ENCODE assay signal across 10 mouse cellular contexts in the genomic region with DNA sequence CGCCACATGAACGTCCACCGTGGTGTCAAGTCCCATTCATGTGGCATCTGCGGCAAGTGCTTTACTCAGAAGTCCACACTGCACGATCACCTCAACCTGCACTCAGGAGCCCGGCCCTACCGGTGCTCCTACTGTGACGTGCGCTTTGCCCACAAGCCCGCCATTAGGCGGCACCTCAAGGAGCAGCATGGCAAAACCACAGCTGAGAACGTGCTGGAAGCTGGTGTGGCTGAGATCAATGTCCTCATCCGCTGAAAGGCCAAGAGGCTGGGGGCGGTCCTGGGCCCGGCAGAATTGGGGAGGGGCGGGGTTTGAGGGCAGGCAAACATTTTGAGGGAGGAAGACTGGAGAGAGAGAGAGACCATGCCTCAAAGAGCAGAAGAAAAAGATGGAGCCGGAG. TPM values are rescaled to one million over a fixed set of nuclear protein-coding genes. Genes with fewer than 3 reads are reported as not detected.
DNase-seq lines count a peak whose midpoint lies in the region; ATAC-seq and TF ChIP-seq lines count a peak whose summit lies in the region.
"Had no signal": no experiment of that assay in that cellular context is flagged by ENCODE, and none has a peak within 500 bp of the region (broad histone marks: within the 10 kb centered on the region; RNA-seq: fewer than 3 reads in every experiment).

No protein-coding gene starts in this region.

- peaks cover 28% of the 10 kb centered on the region for H3K4me1 ChIP-seq in liver, postnatal 0 days (ENCODE audit: insufficient read depth)
- peaks cover 54% of the 10 kb centered on the region for H3K4me1 ChIP-seq in neural tube, embryonic 13.5 days (replicated peaks)

- no peaks in the 10 kb centered on the region for H3K27me3 ChIP-seq in liver, postnatal 0 days (ENCODE audit: insufficient read depth, low read length)
- H3K27me3 ChIP-seq in neural tube, embryonic 13.5 days, result no peaks in the 10 kb centered on the region

- no peak overlapping the region for H3K27ac ChIP-seq in liver, postnatal 0 days (ENCODE audit: low read depth)
- H3K27ac ChIP-seq in neural tube, embryonic 13.5 days (replicated peaks), result no peak overlapping the region

- H3K4me2 ChIP-seq in liver, postnatal 0 days (ENCODE audit: low read depth, low read length), result no peak overlapping the region
- peak overlapping the region; percentile 94 for H3K4me2 ChIP-seq in neural tube, embryonic 13.5 days

- no peak for TF ChIP-seq EP300 in liver, postnatal 0 days (IDR thresholded peaks at IDR 0.05; ENCODE audit: low read depth)

- no peaks in the 10 kb centered on the region; the same call in 1 of the 2 replicates for H3K9me3 ChIP-seq in liver, postnatal 0 days (ENCODE audit: low read length)
- H3K9me3 ChIP-seq in neural tube, embryonic 13.5 days, result no peaks in the 10 kb centered on the region

- WGBS in liver, postnatal 0 days (ENCODE audit: insufficient replicate concordance), result 72% methylated on average over 17 of the region's 17 CpGs
- 84% methylated on average over 17 of the region's 17 CpGs for WGBS in neural tube, embryonic 13.5 days

- no peaks in the 10 kb centered on the region for H3K36me3 ChIP-seq in liver, postnatal 0 days (replicated peaks; ENCODE audit: insufficient read depth, low read length)
- peaks cover 15% of the 10 kb centered on the region for H3K36me3 ChIP-seq in neural tube, embryonic 13.5 days

- TF ChIP-seq CTCF in liver, postnatal 0 days (IDR thresholded peaks at IDR 0.05; ENCODE audit: low read depth), result no peak

- H3K4me3 ChIP-seq in liver, postnatal 0 days (ENCODE audit: low read depth, low read length), result no peak overlapping the region
- peak overlapping the region; percentile 80 for H3K4me3 ChIP-seq in neural tube, embryonic 13.5 days

- ATAC-seq in liver, postnatal 0 days, result no peak
- ATAC-seq in activated CD4-positive, CD25-positive, alpha-beta regulatory T cell, adult 4 months, result peak; percentile 11
- ATAC-seq in neural tube, embryonic 13.5 days (ENCODE audit: low read depth), result no peak

- DNase-seq in liver, result peak; percentile 40
- DNase-seq in liver, postnatal 0 days, result no peak
- DNase-seq in induced T-regulatory cell, adult 2 months (ENCODE audit: low read depth), result peak; percentile 82
- no peak for DNase-seq in urinary bladder, postnatal 10 days (ENCODE audit: low spot score)
- DNase-seq in right cerebral cortex, postnatal 14 days, result no peak
- no peak for DNase-seq in adrenal gland, postnatal 4 days (ENCODE audit: low spot score in 2 of 2)

- no peak overlapping the region for H3K9ac ChIP-seq in liver, postnatal 0 days (replicated peaks)
- H3K9ac ChIP-seq in neural tube, embryonic 13.5 days, result 0 out of 2 replicates have a peak overlapping the region, but pooled peaks have one; percentile 38

RNA-seq across cellular contexts. Expression of gene C2, which starts 1.7 kb away (rescaled TPM):
- 35.7 and 37.3 TPM in 2 replicates for polyA plus RNA-seq in liver, postnatal 0 days (2015; fragmentation: Nextera tagmentation; extraction: Ambion mirVana)
- polyA plus RNA-seq in activated CD4-positive, CD25-positive, alpha-beta regulatory T cell, adult 4 months (2017; shearing (Covaris generic)), result under 1 TPM in 1 of 2 experiments, not detected in 1; 0.73 TPM
- polyA plus RNA-seq in neural tube, embryonic 13.5 days (2015; fragmentation: Nextera tagmentation; extraction: Ambion mirVana), result 0.99 and 2.1 TPM in 2 replicates
- total RNA-seq in adrenal gland, postnatal 4 days (2021), result 10 to 100 TPM; 39.5 to 50.3 TPM

RNA-seq across cellular contexts. Expression of gene Ehmt2, which starts 1.9 kb away (rescaled TPM):
- polyA plus RNA-seq in liver, postnatal 0 days (2015; fragmentation: Nextera tagmentation; extraction: Ambion mirVana), result 11.1 TPM in 2 replicates
- 10 to 100 TPM; 32.8 to 37.0 TPM for polyA plus RNA-seq in activated CD4-positive, CD25-positive, alpha-beta regulatory T cell, adult 4 months (2017; shearing (Covaris generic))
- polyA plus RNA-seq in neural tube, embryonic 13.5 days (2015; fragmentation: Nextera tagmentation; extraction: Ambion mirVana), result 86.8 and 88.7 TPM in 2 replicates
- total RNA-seq in adrenal gland, postnatal 4 days (2021), result 100 to 1,000 TPM; 214 to 215 TPM

RNA-seq across cellular contexts. Expression of gene Gm20547, which starts 14.5 kb away (rescaled TPM):
- 0.25 TPM in 1 of 2 replicates, not detected in the other for polyA plus RNA-seq in liver, postnatal 0 days (2015; fragmentation: Nextera tagmentation; extraction: Ambion mirVana)
- not detected for polyA plus RNA-seq in activated CD4-positive, CD25-positive, alpha-beta regulatory T cell, adult 4 months (2017; shearing (Covaris generic))
- not detected in 2 replicates for polyA plus RNA-seq in neural tube, embryonic 13.5 days (2015; fragmentation: Nextera tagmentation; extraction: Ambion mirVana)
- not detected for total RNA-seq in adrenal gland, postnatal 4 days (2021)
- polyA plus RNA-seq: liver, embryonic 16.5 days; small intestine, adult 2 months had no signal

RNA-seq across cellular contexts. Expression of gene Zbtb12, which starts 17.1 kb away (rescaled TPM):
- polyA plus RNA-seq in liver, postnatal 0 days (2015; fragmentation: Nextera tagmentation; extraction: Ambion mirVana), result 0.33 and 0.46 TPM in 2 replicates
- polyA plus RNA-seq in activated CD4-positive, CD25-positive, alpha-beta regulatory T cell, adult 4 months (2017; shearing (Covaris generic)), result not detected
- 9.5 and 10.4 TPM in 2 replicates for polyA plus RNA-seq in neural tube, embryonic 13.5 days (2015; fragmentation: Nextera tagmentation; extraction: Ambion mirVana)
- 10 to 100 TPM; 23.6 to 26.2 TPM for total RNA-seq in adrenal gland, postnatal 4 days (2021)

RNA-seq across cellular contexts. Expression of gene Slc44a4, which starts 17.9 kb away (rescaled TPM):
- 3.5 and 3.6 TPM in 2 replicates for polyA plus RNA-seq in liver, postnatal 0 days (2015; fragmentation: Nextera tagmentation; extraction: Ambion mirVana)
- not detected for polyA plus RNA-seq in activated CD4-positive, CD25-positive, alpha-beta regulatory T cell, adult 4 months (2017; shearing (Covaris generic))
- not detected in 2 replicates for polyA plus RNA-seq in neural tube, embryonic 13.5 days (2015; fragmentation: Nextera tagmentation; extraction: Ambion mirVana)
- 1 to 10 TPM in 1 of 2 experiments, under 1 TPM in 1; 0.93 to 3.8 TPM for total RNA-seq in adrenal gland, postnatal 4 days (2021)

Comparison
In these comparisons a context has a peak if more than half of its experiments do, and no peak if none do; other contexts are left out.
1. DNase-seq: peak in liver (single experiment) and induced T-regulatory cell, adult 2 months (single experiment); none in liver, postnatal 0 days (single experiment), urinary bladder, postnatal 10 days (single experiment), right cerebral cortex, postnatal 14 days (single experiment) and adrenal gland, postnatal 4 days (0 of 2).
2. RNA of gene C2, which starts 1.7 kb away (polyA plus RNA-seq): 35.7 to 37.3 TPM in liver, postnatal 0 days; 0.99 to 2.1 TPM in neural tube, embryonic 13.5 days and 0.73 TPM in activated CD4-positive, CD25-positive, alpha-beta regulatory T cell, adult 4 months; every median in the first group is over 10 times any median in the second.